Mouse (Mus musculus): ENCODE data around the gene C130026I21Rik.
A peak's percentile ranks its signal among the peaks of the same experiment; 100 is the strongest.
"Not testable (repeated sequence)": the region's sequence is repeated elsewhere in the genome, so short reads cannot be mapped to it uniquely, and the experiment has no call there.

The C130026I21Rik gene

GRCm38 (mm10) chr1:85118341-85118740 lies 152.0 kb downstream of the C130026I21Rik start:
- DNase-seq = not testable (repeated sequence)

GRCm38 (mm10) chr1:85117537-85117936 lies 152.8 kb downstream of the C130026I21Rik start:
- DNase-seq = not testable (repeated sequence)

- DNase-seq = peak; percentile 32 to 49
Measured at GRCm38 (mm10) chr1:85114666-85115402, 155.5 kb downstream of the C130026I21Rik start.

- not testable (repeated sequence) for DNase-seq
Measured at GRCm38 (mm10) chr1:85114078-85114477, 156.3 kb downstream of the C130026I21Rik start.

- not testable (repeated sequence) for DNase-seq
Measured at GRCm38 (mm10) chr1:85112889-85113288, 157.5 kb downstream of the C130026I21Rik start.

- DNase-seq = not testable (repeated sequence)
Measured at GRCm38 (mm10) chr1:85112266-85112665, 158.1 kb downstream of the C130026I21Rik start.

- DNase-seq = not testable (repeated sequence)
Measured at GRCm38 (mm10) chr1:85111572-85111971, 158.8 kb downstream of the C130026I21Rik start.

GRCm38 (mm10) chr1:85110876-85111275 lies 159.5 kb downstream of the C130026I21Rik start:
- not testable (repeated sequence) for DNase-seq

- not testable (repeated sequence) for DNase-seq
Measured at GRCm38 (mm10) chr1:85109753-85110152, 160.6 kb downstream of the C130026I21Rik start, which contains the start of gene A530032D15Rik. Gene A530032D15Rik, minus strand, starts transcription at chr1:85109853.

- not testable (repeated sequence) for DNase-seq
Measured at GRCm38 (mm10) chr1:85106013-85106412, 164.4 kb downstream of the C130026I21Rik start.

- not testable (repeated sequence) for DNase-seq
Measured at GRCm38 (mm10) chr1:85105336-85105735, 165.0 kb downstream of the C130026I21Rik start.

GRCm38 (mm10) chr1:85101754-85102153 lies 168.6 kb downstream of the C130026I21Rik start:
- DNase-seq = not testable (repeated sequence)

GRCm38 (mm10) chr1:85099864-85100263 lies 170.5 kb downstream of the C130026I21Rik start, which contains the start of gene Gm10553:
Gene Gm10553, plus strand, starts transcription at chr1:85100164.
- DNase-seq = not testable (repeated sequence)

- not testable (repeated sequence) for DNase-seq
Measured at GRCm38 (mm10) chr1:85099081-85099480, 171.3 kb downstream of the C130026I21Rik start.

GRCm38 (mm10) chr1:85093011-85093572 lies 177.3 kb downstream of the C130026I21Rik start:
- DNase-seq = not testable (repeated sequence)

- not testable (repeated sequence) for DNase-seq
Measured at GRCm38 (mm10) chr1:85092169-85092568, 178.2 kb downstream of the C130026I21Rik start.

GRCm38 (mm10) chr1:85086211-85086610 lies 184.2 kb downstream of the C130026I21Rik start:
- not testable (repeated sequence) for DNase-seq

- not testable (repeated sequence) for DNase-seq
Measured at GRCm38 (mm10) chr1:85084803-85085202, 185.6 kb downstream of the C130026I21Rik start.

- DNase-seq = not testable (repeated sequence)
Measured at GRCm38 (mm10) chr1:85073099-85073498, 197.3 kb downstream of the C130026I21Rik start.

- DNase-seq = not testable (repeated sequence)
Measured at GRCm38 (mm10) chr1:85071690-85072089, 198.7 kb downstream of the C130026I21Rik start.

GRCm38 (mm10) chr1:85035801-85036200 lies 234.6 kb downstream of the C130026I21Rik start:
- DNase-seq = not testable (repeated sequence)

- DNase-seq = not testable (repeated sequence)
Measured at GRCm38 (mm10) chr1:85034394-85034793, 236.0 kb downstream of the C130026I21Rik start.

GRCm38 (mm10) chr1:85033616-85034015 lies 236.8 kb downstream of the C130026I21Rik start:
- not testable (repeated sequence) for DNase-seq

- DNase-seq = not testable (repeated sequence)
Measured at GRCm38 (mm10) chr1:85030211-85030610, 240.2 kb downstream of the C130026I21Rik start.

Measured in cerebellum, adult 18-20 months (tissue).